Mouse (Mus musculus) neural tube, embryonic 15.5 days (tissue): ENCODE results near the gene Fam161a. TPM values are rescaled to one million over a fixed set of nuclear protein-coding genes. Genes with fewer than 3 reads are reported as not detected.
"Not testable (repeated sequence)": the region's sequence is repeated elsewhere in the genome, so short reads cannot be mapped to it uniquely, and the experiment has no call there.

Experiments used
- ATAC-seq: fragments of 200-750 bp; cut with Nextera tagmentation; 2 replicates; pipeline ENCODE4 v1.8.0; 2017; ENCODE audit warnings: mild to moderate bottlenecking, moderate TSS enrichment, moderate library complexity; ENCODE audit not compliant: low FRiP score
- H3K27ac ChIP-seq: fragments of 300-500 bp; sonication (generic); replicated peaks from 2 replicates; pipeline ENCODE4 v1.5.1; 2015; ENCODE audit warnings: mild to moderate bottlenecking, inconsistent platforms
- H3K27me3 ChIP-seq: fragments of 300-500 bp; sonication (generic); replicated peaks from 2 replicates; pipeline ENCODE4 v1.6.1; 2015; ENCODE audit warnings: inconsistent platforms
- H3K36me3 ChIP-seq: fragments of 300-500 bp; sonication (generic); 2 replicates; pipeline ENCODE4 v1.6.1; 2015; ENCODE audit warnings: inconsistent platforms
- H3K4me1 ChIP-seq: fragments of 300-500 bp; sonication (generic); 2 replicates; pipeline ENCODE4 v1.6.1; 2015; ENCODE audit warnings: inconsistent platforms
- H3K4me2 ChIP-seq: fragments of 300-500 bp; sonication (generic); 2 replicates; pipeline ENCODE4 v1.6.1; 2015; ENCODE audit warnings: inconsistent platforms, mild to moderate bottlenecking, moderate library complexity
- H3K4me3 ChIP-seq: fragments of 300-500 bp; sonication (generic); replicated peaks from 2 replicates; pipeline ENCODE4 v1.5.1; 2015; ENCODE audit warnings: mild to moderate bottlenecking, inconsistent platforms
- H3K9ac ChIP-seq: fragments of 300-500 bp; sonication (generic); replicated peaks from 2 replicates; pipeline ENCODE4 v1.6.1; 2015; ENCODE audit warnings: mild to moderate bottlenecking, inconsistent platforms
- H3K9me3 ChIP-seq: fragments of 300-500 bp; sonication (generic); replicated peaks from 2 replicates; pipeline ENCODE4 v1.6.1; 2016; ENCODE audit warnings: inconsistent platforms
- WGBS: fragments of 180-500 bp; shearing (Covaris S2); methylation state at CpG from one replicate; pipeline ENCODE4 v1.1.7; 2015; ENCODE audit warnings: mixed read lengths; 5-methylcytosine and 5-hydroxymethylcytosine counted together
- polyA plus RNA-seq: library from polyadenylated mRNA; unstranded; fragments of >200 nt; fragmentation: Nextera tagmentation; extraction: Ambion mirVana; gene quantifications from 2 replicates; pipeline ENCODE4 v1.2.1, GENCODE M21; 2015

Gene Fam161a
- polyA plus RNA-seq, 1 experiment from 2014 or later = 3.2 TPM

DNA sequence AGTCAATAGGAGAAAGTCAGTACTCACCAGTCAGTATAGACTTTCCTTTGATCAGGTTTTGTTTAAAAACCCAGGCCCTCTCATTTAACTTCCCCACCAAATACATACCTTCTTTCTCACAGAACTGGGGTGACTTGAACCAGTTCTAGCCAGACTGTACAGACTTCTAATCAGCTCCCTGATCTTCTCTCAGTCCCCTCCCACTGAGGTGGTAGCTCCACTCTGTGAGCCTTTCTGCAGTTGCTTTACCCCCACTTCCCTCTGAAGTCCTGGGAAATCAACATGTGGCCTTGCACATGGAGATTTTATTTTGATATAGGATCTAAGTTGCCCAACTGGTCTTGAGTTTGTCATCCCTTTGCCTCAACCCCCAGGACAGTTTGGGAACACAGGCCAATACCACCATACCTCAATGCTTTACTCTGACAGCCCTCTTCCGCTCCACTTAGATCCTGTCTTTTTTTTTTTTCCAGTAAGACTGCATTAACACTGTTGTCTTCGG lies 57.9 kb downstream of the Fam161a start:
- WGBS = 98% methylated on average over 2 of the region's 2 CpGs
- H3K4me1 ChIP-seq = peaks cover 7% of the 10 kb centered on the region; the same call in 1 of the 2 replicates
- H3K27ac ChIP-seq = no peak overlapping the region

DNA sequence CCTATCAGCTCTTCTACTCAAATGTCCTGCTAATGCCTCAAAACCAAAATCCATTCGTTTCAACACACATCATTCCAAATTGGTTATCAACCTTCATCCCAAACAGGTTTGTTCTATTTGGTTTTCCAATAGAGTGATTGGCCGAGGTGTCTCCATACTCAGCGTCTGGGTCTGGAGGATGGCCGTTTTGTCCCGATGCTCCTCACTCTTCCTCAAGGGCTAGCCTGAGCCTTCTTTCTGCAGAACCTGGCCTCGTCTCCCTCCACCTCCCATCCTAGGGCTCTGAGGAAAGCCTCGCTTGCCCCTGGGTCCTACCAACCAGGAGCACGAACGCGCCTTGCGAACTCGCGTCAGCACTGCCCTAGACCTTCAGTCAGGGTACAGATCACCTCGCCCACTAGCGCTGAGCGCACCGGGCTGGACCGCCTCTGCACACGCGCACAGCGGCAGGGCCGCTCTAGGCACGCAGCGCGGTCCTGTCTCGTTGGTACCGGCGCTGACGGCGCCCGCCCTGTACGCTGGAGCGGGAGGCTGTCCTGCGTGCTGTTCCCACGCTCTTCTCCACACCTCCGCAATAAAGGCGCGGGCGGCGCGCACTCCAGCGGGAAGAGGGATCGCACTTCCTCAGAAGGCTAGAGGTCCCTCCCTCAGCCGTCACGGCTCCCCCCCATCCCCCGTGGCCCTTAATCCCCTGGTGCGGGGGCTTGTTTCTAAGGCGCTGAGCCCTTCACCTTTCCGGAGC lies 60.2 kb downstream of the Fam161a start:
- Histone ChIP-seq H3K27ac (peak overlapping the region; percentile 90), H3K9me3 (no peaks in the 10 kb centered on the region), H3K4me2 (peak overlapping the region; percentile 80), H3K27me3 (no peaks in the 10 kb centered on the region), H3K4me1 (peaks cover 7% of the 10 kb centered on the region; the same call in 1 of the 2 replicates), H3K36me3 (no peaks in the 10 kb centered on the region), H3K4me3 (peak overlapping the region; percentile 78), H3K9ac (peak overlapping the region; percentile 90)
- peak; percentile 100 for ATAC-seq
- WGBS = 1% methylated on average over 49 of the region's 49 CpGs

More for the DNA sequence above, 57.9 kb downstream of the Fam161a start:
- no peak overlapping the region for H3K4me3 ChIP-seq
- no peaks in the 10 kb centered on the region for H3K9me3 ChIP-seq
- no peak for ATAC-seq
- no peak overlapping the region for H3K4me2 ChIP-seq
- H3K36me3 ChIP-seq = no peaks in the 10 kb centered on the region
- H3K27me3 ChIP-seq = no peaks in the 10 kb centered on the region
- no peak overlapping the region for H3K9ac ChIP-seq

DNA sequence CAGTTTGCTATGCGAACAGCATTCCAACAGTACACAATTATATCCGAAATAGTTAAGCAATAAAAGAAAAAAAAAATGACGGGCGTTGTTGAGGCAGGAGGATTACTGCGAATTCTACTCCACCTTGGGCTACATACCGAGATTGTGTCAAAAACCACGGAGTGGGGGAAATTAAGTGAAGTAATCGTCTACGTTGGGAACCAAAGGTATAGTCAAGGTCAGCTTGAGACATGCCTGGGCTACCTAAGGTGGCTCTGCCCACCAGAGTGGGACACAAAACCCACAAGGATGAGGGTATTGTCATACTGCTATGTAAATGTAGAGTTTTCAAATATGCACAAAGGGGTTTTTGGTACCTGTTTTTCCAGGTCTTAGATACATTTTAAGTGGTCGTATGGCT lies 60.9 kb downstream of the Fam161a start:
- WGBS = 9% methylated on average over 10 of the region's 10 CpGs
- no peaks in the 10 kb centered on the region for H3K27me3 ChIP-seq
- no peaks in the 10 kb centered on the region for H3K9me3 ChIP-seq
- no peaks in the 10 kb centered on the region for H3K36me3 ChIP-seq
- peak overlapping the region; percentile 90 for H3K27ac ChIP-seq
- peak overlapping the region; percentile 80 for H3K4me2 ChIP-seq
- peak; percentile 9; the same call in 1 of the 2 replicates for ATAC-seq
- H3K4me1 ChIP-seq = peaks cover 7% of the 10 kb centered on the region; the same call in 1 of the 2 replicates
- peak overlapping the region; percentile 78 for H3K4me3 ChIP-seq
- peak overlapping the region; percentile 90 for H3K9ac ChIP-seq

DNA sequence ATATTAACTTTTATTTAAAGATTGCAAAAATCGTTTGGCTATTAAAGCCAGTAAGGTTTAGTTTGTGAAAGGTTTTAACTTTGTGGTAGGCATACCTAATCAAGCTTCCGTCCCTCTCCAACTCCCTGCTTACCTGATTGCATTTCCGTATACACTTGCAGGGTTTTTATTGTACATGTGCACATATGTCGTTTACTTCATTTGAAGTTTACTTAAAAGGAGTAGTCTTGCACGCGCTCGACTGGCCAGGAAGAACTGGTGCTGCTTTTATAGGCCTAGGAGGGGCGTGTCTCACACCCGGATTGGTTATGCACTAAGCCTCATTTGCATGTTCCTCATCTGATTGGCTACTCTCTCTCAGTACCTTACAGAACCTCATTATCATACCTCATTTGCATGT lies 61.7 kb downstream of the Fam161a start:
- not testable (repeated sequence) for H3K4me3 ChIP-seq, H3K27ac ChIP-seq, H3K4me2 ChIP-seq, H3K9ac ChIP-seq, H3K9me3 ChIP-seq, H3K4me1 ChIP-seq, H3K27me3 ChIP-seq, ATAC-seq, H3K36me3 ChIP-seq
- 89% methylated on average over 9 of the region's 9 CpGs for WGBS

DNA sequence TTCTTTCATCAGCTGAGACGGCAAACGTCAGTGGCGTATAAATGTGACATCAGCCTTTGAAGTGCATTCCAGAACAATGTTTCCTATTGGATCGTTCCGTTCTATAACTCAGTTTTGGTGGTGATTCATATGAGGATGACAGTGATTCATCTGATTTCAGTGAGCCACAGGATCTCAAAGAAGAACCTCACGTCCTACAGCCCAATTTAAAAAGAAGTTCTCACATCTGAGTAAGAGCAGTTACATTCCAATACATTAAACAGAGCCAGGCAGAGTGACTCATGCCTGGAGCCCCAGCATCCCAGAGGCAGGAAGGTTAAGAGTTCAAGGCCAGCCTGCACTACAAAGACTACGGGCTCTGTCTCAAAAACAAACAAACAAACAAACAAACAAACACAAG lies 67.5 kb downstream of the Fam161a start:
- WGBS = 85% methylated on average over 7 of the region's 7 CpGs
- Histone ChIP-seq H3K27me3 (no peaks in the 10 kb centered on the region), H3K9me3 (no peaks in the 10 kb centered on the region), H3K4me3 (no peak overlapping the region), H3K36me3 (no peaks in the 10 kb centered on the region), H3K9ac (no peak overlapping the region), H3K4me1 (no peaks in the 10 kb centered on the region), H3K27ac (no peak overlapping the region), H3K4me2 (no peak overlapping the region)
- ATAC-seq = no peak

DNA sequence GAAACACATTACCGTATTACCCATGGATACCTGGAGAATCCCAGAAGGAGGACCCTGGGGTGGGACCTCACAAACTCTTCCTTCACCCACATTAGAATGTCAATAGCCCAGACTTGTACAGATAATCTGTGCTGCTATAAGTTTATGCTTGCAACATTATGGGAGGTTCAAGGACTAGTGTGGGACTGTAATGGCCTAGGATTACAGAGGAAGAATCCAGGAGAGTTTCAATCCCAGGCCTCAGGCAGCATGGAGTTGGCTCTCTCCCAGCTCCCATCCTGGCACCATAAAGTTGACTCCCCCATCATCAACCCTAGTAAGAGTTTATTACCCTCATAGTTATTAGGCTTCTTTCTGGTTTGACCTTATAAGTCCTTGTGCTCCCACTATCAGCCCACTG lies 71.2 kb downstream of the Fam161a start:
- Histone ChIP-seq H3K4me3 (no peak overlapping the region), H3K27me3 (no peaks in the 10 kb centered on the region), H3K4me1 (no peaks in the 10 kb centered on the region), H3K4me2 (no peak overlapping the region), H3K36me3 (no peaks in the 10 kb centered on the region), H3K9ac (no peak overlapping the region), H3K9me3 (no peaks in the 10 kb centered on the region), H3K27ac (no peak overlapping the region)
- WGBS = 93% methylated on average over 1 of the region's 1 CpGs
- ATAC-seq = no peak

Other genes starting within 250 kb of the Fam161a start
- 2.3 and 5.5 TPM in 2 replicates for gene B3gnt2, start 146.6 kb upstream of the Fam161a start, polyA plus RNA-seq
- 9.5 and 9.7 TPM in 2 replicates for gene Zrsr1, start 35.5 kb upstream of the Fam161a start, polyA plus RNA-seq
- 4.3 and 8.4 TPM in 2 replicates for gene Gm28048, start 25.4 kb upstream of the Fam161a start, polyA plus RNA-seq
- 243 and 255 TPM in 2 replicates for gene Commd1, start 25.1 kb upstream of the Fam161a start, polyA plus RNA-seq
- gene Cct4, start 17.0 kb upstream of the Fam161a start, polyA plus RNA-seq = 261 and 275 TPM in 2 replicates
- gene Xpo1, start 248.5 kb downstream of the Fam161a start, polyA plus RNA-seq = 61.6 and 63.7 TPM in 2 replicates